Comparison of ENCODE assay signal across 13 mouse cellular contexts in genomic region chr13:81856072-81856471, GRCm38 (mm10).
DNase-seq lines count a peak whose midpoint lies in the region; ATAC-seq and TF ChIP-seq lines count a peak whose summit lies in the region.
"Had no signal": no experiment of that assay in that cellular context is flagged by ENCODE, and none has a peak within 500 bp of the region (broad histone marks: within the 10 kb centered on the region; RNA-seq: fewer than 3 reads in every experiment).

No protein-coding gene starts in this region.

- H3K36me3 ChIP-seq in intestine, postnatal 0 days (ENCODE audit: control insufficient read depth, insufficient read depth), result no peaks in the 10 kb centered on the region
- H3K36me3 ChIP-seq: embryonic facial prominence, embryonic 10.5 days; G1E; liver, embryonic 13.5 days had no signal

- H3K4me1 ChIP-seq in intestine, postnatal 0 days (replicated peaks; ENCODE audit: control insufficient read depth, insufficient read depth, low read length), result no peaks in the 10 kb centered on the region
- H3K4me1 ChIP-seq: embryonic facial prominence, embryonic 10.5 days had no signal

- H3K4me3 ChIP-seq in intestine, postnatal 0 days (ENCODE audit: low read depth, low read length), result no peak overlapping the region
- H3K4me3 ChIP-seq: embryonic facial prominence, embryonic 10.5 days; liver, embryonic 13.5 days had no signal

- H3K27me3 ChIP-seq in intestine, postnatal 0 days (replicated peaks; ENCODE audit: control insufficient read depth, insufficient read depth, low read length), result no peaks in the 10 kb centered on the region
- H3K27me3 ChIP-seq: liver, embryonic 13.5 days had no signal

- 47% methylated on average over 4 of the region's 4 CpGs for WGBS in intestine, postnatal 0 days

- ATAC-seq in frontal cortex, adult (ENCODE audit: low TSS enrichment), result peak; percentile 93
- ATAC-seq in intestine, postnatal 0 days, result no peak

- H3K27ac ChIP-seq in intestine, postnatal 0 days (ENCODE audit: low read depth, low read length), result no peak overlapping the region
- H3K27ac ChIP-seq: embryonic facial prominence, embryonic 10.5 days; liver, embryonic 13.5 days had no signal

- H3K9ac ChIP-seq in intestine, postnatal 0 days (ENCODE audit: low read depth, low read length), result no peak overlapping the region
- H3K9ac ChIP-seq: liver, embryonic 13.5 days had no signal

- DNase-seq in frontal cortex, postnatal 25 days (ENCODE audit: low spot score in 2 of 2), result no peak
- DNase-seq in heart, adult 8-10 months (ENCODE audit: low spot score), result peak; percentile 57
- peak; percentile 15 to 37 for DNase-seq in heart, postnatal 36 days
- peak; percentile 49 to 80 for DNase-seq in left cerebral cortex, adult 9 months (ENCODE audit: low spot score in 2 of 2)
- no peak for DNase-seq in c-Kit-positive CD71-positive TER-119-positive erythroid progenitor cells, embryonic 14.5 days (ENCODE audit: low spot score)
- no peak for DNase-seq in lung, postnatal 4 days
- DNase-seq: cerebellum, adult 9-11 months; gastrocnemius, postnatal 36 days; liver, embryonic 13.5 days had no signal

- TF ChIP-seq CTCF in intestine, postnatal 0 days (IDR thresholded peaks at IDR 0.05; ENCODE audit: low read depth), result no peak

- intact Hi-C loops in heart, postnatal 36 days (cut with DNase I), result no loop called here

- H3K4me2 ChIP-seq in intestine, postnatal 0 days (replicated peaks; ENCODE audit: low read depth), result no peak overlapping the region
- H3K4me2 ChIP-seq: liver, embryonic 13.5 days had no signal

- H3K9me3 ChIP-seq in intestine, postnatal 0 days (ENCODE audit: control insufficient read depth), result no peaks in the 10 kb centered on the region
- H3K9me3 ChIP-seq: embryonic facial prominence, embryonic 10.5 days; G1E; liver, embryonic 13.5 days had no signal

Comparison
In these comparisons a context has a peak if more than half of its experiments do, and no peak if none do; other contexts are left out.
1. DNase-seq: peak in heart, adult 8-10 months (single experiment), heart, postnatal 36 days (2 of 2) and left cerebral cortex, adult 9 months (2 of 2); none in frontal cortex, postnatal 25 days (0 of 2), c-Kit-positive CD71-positive TER-119-positive erythroid progenitor cells, embryonic 14.5 days (single experiment) and lung, postnatal 4 days (0 of 2).